Mouse (Mus musculus) heart, adult 2 months (tissue): Measurements from ENCODE around the gene Kdm6b. TPM values are rescaled to one million over a fixed set of nuclear protein-coding genes. Genes with fewer than 3 reads are reported as not detected.

ENCODE experiments used
- DNase-seq, 2 experiments: peaks; one replicate each; pipeline ENCODE4 v3.0.0; 2021
- H3K27ac ChIP-seq: fragments of 200-600 bp; 2 replicates; pipeline ENCODE4 v1.8.1; 2022
- H3K27me3 ChIP-seq: fragments of 200-500 bp; 2 replicates; pipeline ENCODE4 v1.6.1; 2012; ENCODE audit warnings: mild to moderate bottlenecking, low read length, inconsistent platforms, mixed read lengths; ENCODE audit not compliant: control insufficient read depth, insufficient read depth
- H3K36me3 ChIP-seq: fragments of 200-500 bp; 2 replicates; pipeline ENCODE4 v1.6.1; 2012; ENCODE audit warnings: low read length, inconsistent platforms; ENCODE audit not compliant: control insufficient read depth, insufficient read depth
- H3K4me1 ChIP-seq: fragments of 200-500 bp; 2 replicates; pipeline ENCODE4 v1.6.1; 2011; ENCODE audit warnings: low read length; ENCODE audit not compliant: control insufficient read depth, insufficient read depth
- H3K4me3 ChIP-seq: fragments of 200-600 bp; 2 replicates; pipeline ENCODE4 v1.8.1; 2022
- H3K79me2 ChIP-seq: fragments of 200-500 bp; replicated peaks from 2 replicates; pipeline ENCODE4 v1.6.1; 2012; ENCODE audit warnings: mild to moderate bottlenecking, inconsistent platforms, low read length, moderate library complexity, mixed read lengths; ENCODE audit not compliant: control insufficient read depth, insufficient read depth
- H3K9ac ChIP-seq: fragments of 200-500 bp; 2 replicates; pipeline ENCODE4 v1.6.1; 2012; ENCODE audit warnings: low read depth, mild to moderate bottlenecking, control low read depth, inconsistent platforms, low read length, mixed read lengths
- CTCF ChIP-seq: fragments of 200-600 bp; IDR thresholded peaks from 2 replicates; pipeline ENCODE4 v1.8.1; 2022; ENCODE audit warnings: antibody characterized with exemption, mild to moderate bottlenecking, moderate library complexity
- EP300 ChIP-seq: fragments of 200-500 bp; IDR thresholded peaks from 2 replicates; pipeline ENCODE4 v1.6.1; 2011; ENCODE audit warnings: low read depth, low read length, control low read depth; ENCODE audit not compliant: insufficient read depth
- POLR2A ChIP-seq: fragments of 200-500 bp; IDR thresholded peaks from 2 replicates; pipeline ENCODE4 v1.6.1; 2011; ENCODE audit warnings: mild to moderate bottlenecking, low read depth, low read length, control low read depth; ENCODE audit not compliant: insufficient read depth
- WGBS: fragments of 180-500 bp; shearing (Covaris S2); methylation state at CpG from one replicate; pipeline ENCODE4 v1.1.7; 2018; 5-methylcytosine and 5-hydroxymethylcytosine counted together
- intact Hi-C: fragments of 180-260 bp; cut with DNase I; formaldehyde crosslinking; loops from one replicate; pipeline ENCODE4 v1.15.1; 2025
- polyA plus RNA-seq: library from polyadenylated mRNA; depleted of rRNA; stranded (reverse); fragments of >200 nt; gene quantifications from 2 replicates; pipeline ENCODE4 v1.2.3, GENCODE M21; 2012
- total RNA-seq, 2 experiments: library from RNA; stranded (reverse); gene quantifications; 2 replicates each; pipeline ENCODE4 v1.2.3; 2021

Gene Kdm6b
- total and polyA plus RNA-seq, 3 experiments: 8.6 to 27.8 (median 19.7) TPM

- peaks cover 12% of the 10 kb centered on the region for H3K4me1 ChIP-seq
- intact Hi-C loops: loop anchor here (1.0 to 10.0 kb wide), 3 partner anchors 7 to 577 kb away; partner anchors contain the start of genes Gabarap and Phf23
- WGBS: under 1% methylated on average over 39 of the region's 39 CpGs
These were observed 4.2 kb upstream of the Kdm6b start for GRCm38 (mm10) chr11:69417449-69418384.

GRCm38 (mm10) chr11:69416921-69417448, 3.5 kb upstream of the Kdm6b start:
- H3K27me3 ChIP-seq: no peaks in the 10 kb centered on the region
- H3K27ac ChIP-seq: peak overlapping the region; percentile 99
- intact Hi-C loops: loop anchor here (5.0 to 10.0 kb wide), 2 partner anchors 160 to 578 kb away; partner anchors contain the start of genes Gabarap and Phf23
- H3K79me2 ChIP-seq: no peaks in the 10 kb centered on the region
- TF ChIP-seq POLR2A: no peak
- no peak for TF ChIP-seq EP300
- TF ChIP-seq CTCF: no peak
- H3K36me3 ChIP-seq: peaks cover 2% of the 10 kb centered on the region; the same call in 1 of the 2 replicates
- no peak for DNase-seq
- whole genome bisulfite sequencing: 8% methylated on average over 8 of the region's 8 CpGs
- peak overlapping the region; percentile 25; the same call in 1 of the 2 replicates for H3K9ac ChIP-seq
- H3K4me1 ChIP-seq: peaks cover 16% of the 10 kb centered on the region
- peak overlapping the region; percentile 81; the same call in 1 of the 2 replicates for H3K4me3 ChIP-seq

More at GRCm38 (mm10) chr11:69417449-69418384, 4.2 kb upstream of the Kdm6b start:
- DNase-seq: peak; percentile 93 to 95
- H3K79me2 ChIP-seq: no peaks in the 10 kb centered on the region
- H3K27ac ChIP-seq: peak overlapping the region; percentile 99
- no peaks in the 10 kb centered on the region for H3K36me3 ChIP-seq
- H3K4me3 ChIP-seq: peak overlapping the region; percentile 81
- TF ChIP-seq POLR2A (peak; percentile 97), EP300 (peak; percentile 96), CTCF (no peak)
- H3K9ac ChIP-seq: peak overlapping the region; percentile 78
- no peaks in the 10 kb centered on the region for H3K27me3 ChIP-seq

- intact Hi-C loops: loop anchor here (5.0 to 10.0 kb wide), 2 partner anchors 161 to 578 kb away; partner anchors contain the start of genes Gabarap and Phf23
- H3K27ac ChIP-seq: peak overlapping the region; percentile 99
- no peaks in the 10 kb centered on the region for H3K27me3 ChIP-seq
- peak overlapping the region; percentile 25 for H3K4me3 ChIP-seq
- H3K4me1 ChIP-seq: peaks cover 19% of the 10 kb centered on the region
- H3K9ac ChIP-seq: no peak overlapping the region
- no peak for TF ChIP-seq POLR2A
- TF ChIP-seq CTCF: no peak
- TF ChIP-seq EP300: no peak
- DNase-seq: no peak
- peaks cover 3% of the 10 kb centered on the region; the same call in 1 of the 2 replicates for H3K36me3 ChIP-seq
- no peaks in the 10 kb centered on the region for H3K79me2 ChIP-seq
- 4% methylated on average over 4 of the region's 4 CpGs for WGBS
These were observed 3.0 kb upstream of the Kdm6b start for GRCm38 (mm10) chr11:69416509-69416908.

GRCm38 (mm10) chr11:69415668-69416451, 2.4 kb upstream of the Kdm6b start:
- peak; percentile 62 to 64 for DNase-seq
- TF ChIP-seq CTCF: no peak
- no peak for TF ChIP-seq POLR2A
- TF ChIP-seq EP300: no peak
- H3K36me3 ChIP-seq: peaks cover 3% of the 10 kb centered on the region; the same call in 1 of the 2 replicates
- 3% methylated on average over 13 of the region's 25 CpGs for WGBS
- H3K27ac ChIP-seq: peak overlapping the region; percentile 99
- intact Hi-C loops: loop anchor here (5.0 to 10.0 kb wide), 2 partner anchors 161 to 579 kb away; partner anchors contain the start of genes Gabarap and Phf23
- peaks cover 19% of the 10 kb centered on the region for H3K4me1 ChIP-seq
- no peaks in the 10 kb centered on the region for H3K27me3 ChIP-seq
- H3K9ac ChIP-seq: peak overlapping the region; percentile 72
- no peaks in the 10 kb centered on the region for H3K79me2 ChIP-seq
- peak overlapping the region; percentile 46 for H3K4me3 ChIP-seq

GRCm38 (mm10) chr11:69415327-69415667, 1.8 kb upstream of the Kdm6b start:
- TF ChIP-seq EP300: peak; percentile 83
- peak; percentile 41 for TF ChIP-seq CTCF
- TF ChIP-seq POLR2A: no peak
- Histone ChIP-seq H3K4me1 (peaks cover 17% of the 10 kb centered on the region), H3K36me3 (peaks cover 3% of the 10 kb centered on the region; the same call in 1 of the 2 replicates), H3K27ac (peak overlapping the region; percentile 78), H3K4me3 (peak overlapping the region; percentile 46), H3K27me3 (no peaks in the 10 kb centered on the region), H3K9ac (peak overlapping the region; percentile 72), H3K79me2 (no peaks in the 10 kb centered on the region)
- peak; percentile 67 to 77 for DNase-seq
- intact Hi-C loops: loop anchor here (5.0 to 10.0 kb wide), 2 partner anchors 162 to 580 kb away; partner anchors contain the start of genes Gabarap and Phf23
- 6% methylated on average over 3 of the region's 3 CpGs for WGBS
